Mouse (Mus musculus): ENCODE results near the gene Fam83f. TPM values are rescaled to one million over a fixed set of nuclear protein-coding genes. Genes with fewer than 3 reads are reported as not detected.

The Fam83f gene
- polyA plus RNA-seq, 1 experiment = 0.01 TPM

GRCm38 (mm10) chr15:80631311-80631710 lies 40.3 kb upstream of the Fam83f start:
- H3K36me3 ChIP-seq (ENCODE audit: control insufficient read depth, insufficient read depth) = no peaks in the 10 kb centered on the region

GRCm38 (mm10) chr15:80632280-80632893 lies 39.3 kb upstream of the Fam83f start:
- Histone ChIP-seq H3K79me3 (ENCODE audit: low read depth) (no peaks in the 10 kb centered on the region), H3K36me3 (ENCODE audit: control insufficient read depth, insufficient read depth) (no peaks in the 10 kb centered on the region), H3K79me2 (ENCODE audit: control insufficient read depth, insufficient read depth) (no peaks in the 10 kb centered on the region), H3ac (ENCODE audit: control insufficient read depth, insufficient read length, low read depth) (no peak overlapping the region), H3K4me3 (ENCODE audit: insufficient read depth, poor library complexity, severe bottlenecking) (no peak overlapping the region), H3K27me3 (ENCODE audit: control insufficient read depth, insufficient read depth, insufficient read length) (no peaks in the 10 kb centered on the region)
- no peak for TF ChIP-seq MYOD1 (IDR thresholded peaks at IDR 0.05; ENCODE audit: control insufficient read depth, insufficient read length, low read depth)

More at GRCm38 (mm10) chr15:80631311-80631710, 40.3 kb upstream of the Fam83f start:
- TF ChIP-seq MAX (IDR thresholded peaks at IDR 0.05) (no peak), USF1 (IDR thresholded peaks at IDR 0.05; ENCODE audit: low read depth) (no peak), FOSL1 (IDR thresholded peaks at IDR 0.05; ENCODE audit: insufficient read depth, low read length, poor library complexity, severe bottlenecking) (no peak), CTCF (IDR thresholded peaks at IDR 0.05; ENCODE audit: control insufficient read depth, insufficient read depth, insufficient read length) (no peak), MYOG (IDR thresholded peaks at IDR 0.05; ENCODE audit: control insufficient read depth, extremely low read depth, insufficient read length) (no peak), CEBPB (IDR thresholded peaks at IDR 0.05; ENCODE audit: low read depth) (no peak)
- Histone ChIP-seq H3K79me2 (ENCODE audit: control insufficient read depth, insufficient read depth) (no peaks in the 10 kb centered on the region), H3K27me3 (ENCODE audit: control insufficient read depth, insufficient read depth, insufficient read length) (no peaks in the 10 kb centered on the region), H3ac (ENCODE audit: control insufficient read depth, insufficient read length, low read depth) (no peak overlapping the region), H3K4me3 (ENCODE audit: insufficient read depth, poor library complexity, severe bottlenecking) (no peak overlapping the region), H3K79me3 (ENCODE audit: low read depth) (no peaks in the 10 kb centered on the region)

- Histone ChIP-seq H3K4me3 (ENCODE audit: insufficient read depth, poor library complexity, severe bottlenecking) (no peak overlapping the region), H3K36me3 (ENCODE audit: control insufficient read depth, insufficient read depth) (no peaks in the 10 kb centered on the region), H3K27me3 (ENCODE audit: control insufficient read depth, insufficient read depth, insufficient read length) (no peaks in the 10 kb centered on the region), H3K79me2 (ENCODE audit: control insufficient read depth, insufficient read depth) (no peaks in the 10 kb centered on the region), H3ac (ENCODE audit: control insufficient read depth, insufficient read length, low read depth) (no peak overlapping the region), H3K79me3 (ENCODE audit: low read depth) (no peaks in the 10 kb centered on the region)
- no peak for TF ChIP-seq MYOG (IDR thresholded peaks at IDR 0.05; ENCODE audit: control insufficient read depth, extremely low read depth, insufficient read length)
- peak; percentile 30 for TF ChIP-seq CTCF (IDR thresholded peaks at IDR 0.05; ENCODE audit: control insufficient read depth, insufficient read depth, insufficient read length)
Observed at GRCm38 (mm10) chr15:80634391-80635193, 37.1 kb upstream of the Fam83f start.

- Histone ChIP-seq H3K4me3 (ENCODE audit: insufficient read depth, poor library complexity, severe bottlenecking) (no peak overlapping the region), H3ac (ENCODE audit: control insufficient read depth, insufficient read length, low read depth) (no peak overlapping the region), H3K27me3 (ENCODE audit: control insufficient read depth, insufficient read depth, insufficient read length) (no peaks in the 10 kb centered on the region), H3K36me3 (ENCODE audit: control insufficient read depth, insufficient read depth) (no peaks in the 10 kb centered on the region), H3K79me3 (ENCODE audit: low read depth) (no peaks in the 10 kb centered on the region), H3K79me2 (ENCODE audit: control insufficient read depth, insufficient read depth) (no peaks in the 10 kb centered on the region)
- TF ChIP-seq CTCF (IDR thresholded peaks at IDR 0.05; ENCODE audit: control insufficient read depth, insufficient read depth, insufficient read length) (no peak), FOSL1 (IDR thresholded peaks at IDR 0.05; ENCODE audit: insufficient read depth, low read length, poor library complexity, severe bottlenecking) (no peak), MYOG (IDR thresholded peaks at IDR 0.05; ENCODE audit: control insufficient read depth, extremely low read depth, insufficient read length) (no peak), MAX (IDR thresholded peaks at IDR 0.05) (no peak)
Observed at GRCm38 (mm10) chr15:80636757-80637372, 34.8 kb upstream of the Fam83f start.

- no peak overlapping the region for H3K4me3 ChIP-seq (ENCODE audit: insufficient read depth, poor library complexity, severe bottlenecking)
Observed at GRCm38 (mm10) chr15:80639071-80639702, 32.5 kb upstream of the Fam83f start.

GRCm38 (mm10) chr15:80639874-80640273 lies 31.8 kb upstream of the Fam83f start:
- no peak overlapping the region for H3ac ChIP-seq (ENCODE audit: control insufficient read depth, insufficient read length, low read depth)
- H3K36me3 ChIP-seq (ENCODE audit: control insufficient read depth, insufficient read depth) = no peaks in the 10 kb centered on the region
- no peaks in the 10 kb centered on the region for H3K79me3 ChIP-seq (ENCODE audit: low read depth)
- no peaks in the 10 kb centered on the region for H3K27me3 ChIP-seq (ENCODE audit: control insufficient read depth, insufficient read depth, insufficient read length)
- TF ChIP-seq CTCF (IDR thresholded peaks at IDR 0.05; ENCODE audit: control insufficient read depth, insufficient read depth, insufficient read length) (no peak), MAX (IDR thresholded peaks at IDR 0.05) (no peak), CEBPB (IDR thresholded peaks at IDR 0.05; ENCODE audit: low read depth) (no peak), USF1 (IDR thresholded peaks at IDR 0.05; ENCODE audit: low read depth) (no peak), MYOD1 (IDR thresholded peaks at IDR 0.05; ENCODE audit: control insufficient read depth, insufficient read length, low read depth) (no peak), MYOG (IDR thresholded peaks at IDR 0.05; ENCODE audit: control insufficient read depth, extremely low read depth, insufficient read length) (no peak), FOSL1 (IDR thresholded peaks at IDR 0.05; ENCODE audit: insufficient read depth, low read length, poor library complexity, severe bottlenecking) (no peak)
- H3K4me3 ChIP-seq (ENCODE audit: insufficient read depth, poor library complexity, severe bottlenecking) = no peak overlapping the region
- no peaks in the 10 kb centered on the region for H3K79me2 ChIP-seq (ENCODE audit: control insufficient read depth, insufficient read depth)

More at GRCm38 (mm10) chr15:80639071-80639702, 32.5 kb upstream of the Fam83f start:
- no peaks in the 10 kb centered on the region for H3K27me3 ChIP-seq (ENCODE audit: control insufficient read depth, insufficient read depth, insufficient read length)
- no peaks in the 10 kb centered on the region for H3K79me2 ChIP-seq (ENCODE audit: control insufficient read depth, insufficient read depth)
- no peaks in the 10 kb centered on the region for H3K79me3 ChIP-seq (ENCODE audit: low read depth)
- H3K36me3 ChIP-seq (ENCODE audit: control insufficient read depth, insufficient read depth) = no peaks in the 10 kb centered on the region
- TF ChIP-seq MYOD1 (IDR thresholded peaks at IDR 0.05; ENCODE audit: control insufficient read depth, insufficient read length, low read depth) (no peak), MAX (IDR thresholded peaks at IDR 0.05) (peak; percentile 73), FOSL1 (IDR thresholded peaks at IDR 0.05; ENCODE audit: insufficient read depth, low read length, poor library complexity, severe bottlenecking) (peak; percentile 93)
- no peak overlapping the region for H3ac ChIP-seq (ENCODE audit: control insufficient read depth, insufficient read length, low read depth)
